Mouse (Mus musculus): ENCODE results near the gene Pla2g16.

Pla2g16 gene

DNA sequence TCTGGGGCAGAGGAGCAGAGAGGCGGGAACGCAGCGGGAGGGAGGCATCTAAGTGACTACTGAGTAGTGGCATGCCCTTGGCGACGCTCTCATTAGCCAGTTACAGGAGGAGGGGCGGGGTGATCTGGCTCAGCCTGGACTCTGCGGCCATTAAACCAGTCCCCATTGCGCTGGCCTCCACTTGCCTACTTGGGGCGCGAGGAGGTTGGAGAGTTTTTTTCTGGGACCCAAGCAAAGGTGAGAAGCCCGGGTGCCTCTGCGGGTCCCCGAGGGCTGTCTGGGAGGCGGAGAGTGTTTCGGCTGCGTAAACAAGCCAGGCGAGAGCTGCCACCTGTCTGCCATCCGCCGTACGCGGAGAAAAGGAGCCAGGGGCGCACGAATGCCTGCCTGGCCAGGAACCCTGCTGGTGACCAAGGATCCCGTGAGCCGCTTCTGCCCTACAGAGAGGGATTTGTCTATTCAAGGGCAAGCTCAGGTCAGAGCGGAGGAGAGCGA, at the start of gene Pla2g16:
TSS of gene Pla2g16 (plus strand) at position 132 of the 495 bp plus-strand sequence.
- in situ Hi-C loops (cut with MseI, MboI) = no loop called here

DNA sequence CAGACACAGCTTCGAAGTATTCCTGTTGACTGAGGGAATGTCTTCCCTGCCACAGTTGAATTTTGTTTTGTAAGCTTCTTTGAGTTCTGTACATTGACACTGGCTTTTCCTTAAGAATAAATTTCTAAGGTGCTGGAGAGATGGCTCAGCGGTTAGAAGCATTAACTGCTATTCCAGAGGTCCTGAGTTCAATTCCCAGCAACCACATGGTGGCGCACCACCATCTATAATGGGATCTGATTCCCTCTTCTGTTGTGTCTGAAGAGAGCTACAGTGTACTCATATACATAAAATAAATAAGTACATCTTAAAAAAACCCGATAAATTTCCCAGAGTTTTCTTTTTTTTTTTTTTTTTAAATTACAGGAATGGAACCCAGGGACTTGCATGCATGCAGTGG, 49.2 kb upstream of the Pla2g16 start:
- in situ Hi-C loops (cut with MseI, MboI) = no loop called here

DNA sequence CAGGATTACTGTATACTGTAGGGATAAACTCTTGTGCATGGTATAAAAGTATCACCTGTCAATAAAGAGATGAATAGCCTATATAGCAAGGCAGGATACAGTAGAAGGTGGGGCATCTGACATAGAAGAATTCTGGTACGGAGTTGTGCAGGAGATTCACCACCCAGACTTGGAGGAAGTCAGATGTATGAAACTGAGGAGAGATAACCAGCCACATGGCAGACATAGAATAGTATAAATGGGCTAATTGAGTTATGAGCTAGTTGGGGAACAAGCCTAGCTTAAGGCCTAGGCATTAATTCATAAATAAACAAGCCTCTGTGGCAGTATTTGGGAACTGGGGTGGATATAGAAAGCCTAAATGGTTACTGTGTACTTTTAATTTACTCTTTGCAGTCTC, 40.8 kb upstream of the Pla2g16 start:
- in situ Hi-C loops (cut with MseI, MboI) = no loop called here

DNA sequence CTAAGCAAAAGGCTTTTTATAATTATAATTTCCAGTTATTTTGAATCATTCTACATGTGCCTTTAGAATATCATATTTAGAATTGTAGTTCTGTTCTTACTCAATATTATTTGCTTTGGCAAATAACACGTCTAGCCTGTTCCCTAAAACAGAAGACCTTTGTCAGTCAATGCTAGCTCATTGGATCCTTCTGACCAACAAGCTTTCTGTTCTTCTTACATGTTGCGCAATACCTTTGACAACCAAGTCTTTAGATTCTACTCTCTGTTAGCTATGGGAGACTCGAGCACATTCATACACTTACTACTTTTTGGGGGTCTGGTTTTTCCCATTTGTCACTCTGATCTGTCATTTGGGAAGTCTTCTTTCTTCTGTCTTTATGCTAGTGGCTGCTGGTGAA, 35.6 kb upstream of the Pla2g16 start:
- in situ Hi-C loops (cut with MseI, MboI) = no loop called here

DNA sequence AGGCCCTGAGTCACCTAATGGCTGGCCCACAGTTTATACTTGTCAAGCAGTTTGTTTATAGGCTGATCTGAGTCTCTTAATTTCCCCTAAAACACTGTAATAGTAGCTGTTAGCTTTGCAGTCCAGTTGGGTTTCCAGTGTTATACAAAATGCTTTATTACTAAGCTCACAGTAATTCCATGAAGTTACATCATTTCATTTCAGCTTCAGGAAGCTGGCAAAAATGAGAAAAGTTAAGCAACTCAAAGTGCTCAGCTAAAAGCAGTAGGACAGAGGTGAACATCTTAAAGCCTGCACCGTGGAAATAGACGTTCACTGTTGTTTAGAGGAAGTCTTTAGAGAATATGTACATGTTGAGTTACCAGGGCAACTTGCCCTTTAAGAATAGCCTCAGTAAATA, 34.4 kb upstream of the Pla2g16 start:
- in situ Hi-C loops (cut with MseI, MboI) = no loop called here

DNA sequence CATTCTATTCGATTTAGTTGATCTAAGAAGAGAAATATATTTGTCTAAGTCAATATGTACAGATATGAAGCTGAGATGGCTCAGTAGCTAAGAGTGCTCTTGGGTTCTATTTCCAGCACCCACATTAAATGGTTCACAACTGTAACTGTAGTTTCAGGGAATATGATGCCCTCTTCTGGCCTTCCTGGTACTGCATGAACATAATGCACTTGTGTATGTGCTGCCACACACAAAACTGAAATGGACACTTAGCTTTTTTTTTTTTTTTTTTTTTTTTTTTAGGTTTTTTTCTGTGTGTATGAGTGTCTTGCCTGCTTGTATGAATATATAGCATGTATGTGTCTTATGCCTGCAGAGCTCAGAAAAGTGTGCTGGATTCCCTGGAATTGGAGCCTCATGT, 34.0 kb upstream of the Pla2g16 start:
- in situ Hi-C loops (cut with MseI, MboI) = no loop called here

DNA sequence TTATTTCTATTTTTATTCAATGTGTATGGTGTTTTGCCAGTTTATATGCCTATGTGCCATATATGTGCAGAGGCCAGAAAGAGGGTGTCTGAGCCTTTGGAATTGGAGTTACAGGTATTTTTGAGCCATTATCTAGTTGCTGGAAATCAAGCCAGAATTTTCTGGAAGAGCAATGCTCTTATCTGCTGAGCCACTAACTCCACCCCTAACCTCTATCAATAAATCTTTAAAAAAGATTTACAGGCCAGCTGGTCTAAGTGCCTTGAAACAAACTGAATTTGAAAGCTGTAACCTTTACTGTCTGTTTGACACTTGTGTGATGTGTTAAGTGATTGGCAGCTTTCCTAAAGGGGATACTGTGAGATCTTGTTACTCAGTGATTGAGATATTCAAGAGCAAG, 33.5 kb upstream of the Pla2g16 start:
- in situ Hi-C loops (cut with MseI, MboI) = no loop called here

DNA sequence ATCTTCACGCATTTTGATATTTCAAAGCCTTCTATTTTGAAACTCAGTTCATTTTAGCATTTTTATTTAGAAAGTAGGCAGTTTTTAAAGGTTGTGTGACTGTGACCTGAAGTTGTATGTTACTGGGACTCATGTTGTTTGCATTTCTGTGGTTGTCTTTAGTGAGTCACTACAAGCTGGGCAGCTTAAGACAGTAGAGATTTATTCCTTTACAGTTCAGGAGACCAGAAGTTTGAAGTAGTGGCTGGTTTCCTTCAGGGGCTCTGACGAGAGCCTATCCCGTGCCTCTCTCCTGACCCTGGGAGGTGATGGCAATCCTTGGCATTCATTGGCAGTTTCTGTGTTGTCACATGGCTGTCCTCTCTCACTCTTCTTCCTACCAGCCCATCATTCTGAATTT, 32.4 kb upstream of the Pla2g16 start:
- in situ Hi-C loops (cut with MseI, MboI) = loop anchor here (5.0 kb wide), 3 partner anchors 67 to 97 kb away; no protein-coding TSS in a partner anchor

DNA sequence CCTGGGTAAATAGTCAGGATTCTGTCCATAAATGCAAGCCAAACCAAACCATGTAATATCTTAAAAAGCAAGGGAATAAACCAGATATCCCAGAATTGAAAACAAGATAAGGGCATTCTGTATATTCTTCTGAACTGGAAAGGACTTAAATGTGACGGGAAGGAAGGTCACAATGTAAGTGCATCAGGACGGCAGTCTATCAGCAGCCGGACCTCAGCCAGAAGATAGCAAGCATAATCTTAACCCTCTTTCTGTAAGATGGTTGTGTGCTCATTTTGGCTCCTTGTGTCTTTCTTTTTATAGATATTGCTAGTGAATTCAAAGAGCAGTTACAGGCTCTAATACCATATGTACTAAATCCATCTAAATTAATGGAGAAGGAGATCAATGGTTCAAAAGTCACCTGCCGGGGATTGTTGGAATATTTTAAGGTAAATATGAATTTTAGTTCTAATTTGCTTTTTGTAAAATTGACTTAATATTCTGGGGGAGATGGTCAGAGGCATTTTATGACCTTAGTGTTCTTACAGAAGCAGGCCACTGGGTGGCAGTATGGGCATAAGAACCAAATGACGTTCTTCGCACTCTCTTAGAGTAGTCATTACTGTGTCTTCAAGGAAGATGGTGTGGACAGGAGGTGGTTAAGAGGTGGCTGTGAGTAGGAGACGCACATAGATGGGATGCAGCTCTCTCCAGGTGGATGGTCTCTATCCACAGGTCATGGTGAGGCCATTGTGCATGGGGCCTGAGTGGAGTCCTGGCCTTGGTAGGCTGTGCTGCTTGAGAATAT, 28.4 kb upstream of the Pla2g16 start:
- in situ Hi-C loops (cut with MseI, MboI) = loop anchor here (5.0 kb wide), 3 partner anchors 63 to 93 kb away; no protein-coding TSS in a partner anchor

DNA sequence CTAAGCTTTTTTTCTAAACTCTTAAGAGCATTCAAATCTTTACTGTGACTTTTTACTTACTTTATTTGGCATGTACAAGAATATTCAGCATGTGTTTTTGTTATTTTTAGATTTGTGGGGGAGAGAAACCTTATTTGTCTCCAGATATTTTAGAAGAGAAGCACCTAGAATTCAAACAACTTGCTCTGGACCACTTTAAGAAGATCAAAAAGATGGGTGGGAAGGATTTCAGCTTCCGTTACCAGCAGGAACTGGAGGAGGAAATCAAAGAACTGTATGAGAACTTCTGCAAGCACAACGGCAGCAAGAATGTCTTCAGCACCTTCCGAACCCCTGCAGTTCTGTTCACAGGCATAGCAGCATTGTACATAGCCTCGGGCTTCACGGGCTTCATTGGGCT, 25.4 kb upstream of the Pla2g16 start:
- in situ Hi-C loops (cut with MseI, MboI) = no loop called here

DNA sequence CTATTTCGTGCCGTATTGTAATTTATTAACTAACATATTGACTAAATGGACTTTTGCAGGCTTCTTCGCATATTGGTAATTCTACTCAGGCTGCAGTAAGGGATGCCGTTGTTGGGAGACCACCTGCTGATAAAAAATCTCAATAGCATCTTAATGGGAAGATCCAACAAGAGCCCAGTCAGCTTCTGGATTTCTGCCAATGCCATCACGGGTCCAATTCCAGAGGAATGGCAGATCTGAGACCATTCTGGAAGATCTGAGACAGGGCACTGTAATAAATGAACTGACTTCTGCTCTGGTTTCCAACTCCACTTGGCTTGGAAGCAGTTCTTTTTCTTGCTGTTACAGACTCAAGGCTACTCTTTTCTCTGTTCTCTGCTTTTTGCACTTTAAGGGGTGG, 23.4 kb upstream of the Pla2g16 start:
- in situ Hi-C loops (cut with MseI, MboI) = no loop called here

DNA sequence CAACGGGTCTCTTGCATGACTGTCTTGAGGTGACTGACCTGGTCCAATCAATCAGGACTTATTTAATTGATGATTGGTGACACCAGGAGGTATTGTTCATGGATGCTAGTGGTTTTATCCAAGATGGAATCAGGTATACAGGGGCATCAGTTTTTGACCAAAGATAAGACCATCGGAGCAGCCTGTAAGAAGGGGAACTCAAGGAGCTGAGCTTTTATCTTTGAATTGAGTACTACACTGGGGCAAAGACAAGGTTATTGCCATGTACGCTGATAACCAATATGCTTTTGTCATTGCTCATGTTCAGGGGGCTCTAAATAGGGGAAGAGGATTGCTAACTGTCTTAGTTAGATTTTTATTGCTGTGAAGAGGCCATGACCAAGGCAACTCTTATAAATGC, 8.3 kb upstream of the Pla2g16 start:
- in situ Hi-C loops (cut with MseI, MboI) = no loop called here

DNA sequence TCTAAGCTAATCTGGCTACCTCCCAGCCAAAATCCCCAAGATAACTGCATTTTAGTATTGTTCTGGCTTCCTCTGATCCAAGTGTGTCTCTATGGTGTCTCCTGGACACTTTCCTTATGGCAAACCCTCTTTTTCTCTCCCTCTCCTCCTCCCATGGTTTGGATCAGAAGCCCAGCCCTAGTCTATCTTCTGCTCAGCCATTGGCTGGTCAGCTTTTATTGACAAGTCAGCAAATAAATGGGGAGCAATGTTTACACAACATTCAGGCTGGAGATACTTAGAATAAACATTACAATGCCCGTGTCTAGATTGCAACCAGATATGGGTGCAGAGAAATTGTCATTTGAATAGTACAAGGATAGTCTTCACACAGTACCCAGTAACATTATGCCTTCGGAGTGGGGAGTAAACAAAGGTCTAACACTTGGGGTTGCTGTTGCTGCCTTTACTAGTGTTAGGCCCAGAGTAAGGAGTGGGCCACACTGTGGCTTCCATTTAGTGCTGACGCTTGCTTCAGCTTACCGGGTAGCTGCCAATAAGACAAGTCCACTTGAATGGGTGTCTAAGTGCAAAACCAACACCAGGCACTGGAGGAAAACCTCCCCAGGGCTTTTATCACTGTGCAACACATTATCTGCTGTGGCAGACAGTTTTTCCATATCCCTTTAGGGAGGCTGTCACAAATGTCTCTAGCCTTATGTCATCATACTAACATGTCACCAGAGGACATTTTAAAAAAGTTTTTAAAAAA, 5.5 kb upstream of the Pla2g16 start:
- in situ Hi-C loops (cut with MseI, MboI) = no loop called here

DNA sequence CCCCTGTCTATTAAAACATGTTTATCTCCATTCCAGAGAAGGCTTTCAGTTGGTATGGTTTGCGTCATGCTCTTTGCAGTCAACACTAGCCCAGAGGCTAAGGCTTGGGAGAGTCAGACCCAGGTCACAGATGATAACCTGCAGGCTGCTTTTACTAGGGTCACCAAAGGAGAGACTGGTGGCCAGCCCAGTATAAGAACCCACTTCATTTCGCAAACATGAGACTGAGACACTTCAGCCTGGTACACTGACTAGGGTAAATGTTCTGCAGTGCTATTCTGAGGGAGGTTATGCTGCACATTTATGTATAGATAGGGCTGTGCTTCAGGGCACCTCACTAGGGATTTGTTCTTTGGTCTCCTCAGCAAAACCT, 5.0 kb upstream of the Pla2g16 start:
- in situ Hi-C loops (cut with MseI, MboI) = no loop called here

DNA sequence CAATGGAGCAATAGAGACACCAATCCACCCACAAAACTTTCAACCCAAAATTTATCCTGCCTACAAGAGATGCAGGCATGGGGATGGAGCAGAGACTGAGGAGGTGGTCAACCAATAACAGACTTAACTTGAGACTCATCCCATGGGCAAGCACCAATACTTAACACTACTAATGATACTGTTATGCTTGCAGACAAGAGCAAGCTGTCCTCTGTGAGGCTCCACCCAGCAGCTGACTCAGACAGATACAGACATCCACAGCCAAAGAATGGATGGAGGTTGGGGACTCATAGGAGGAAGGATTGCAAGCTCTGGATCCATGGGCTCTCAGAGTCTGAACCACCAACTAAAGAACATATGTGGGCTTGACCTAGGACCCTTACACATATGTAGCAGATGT, 3.8 kb upstream of the Pla2g16 start:
- in situ Hi-C loops (cut with MseI, MboI) = no loop called here

DNA sequence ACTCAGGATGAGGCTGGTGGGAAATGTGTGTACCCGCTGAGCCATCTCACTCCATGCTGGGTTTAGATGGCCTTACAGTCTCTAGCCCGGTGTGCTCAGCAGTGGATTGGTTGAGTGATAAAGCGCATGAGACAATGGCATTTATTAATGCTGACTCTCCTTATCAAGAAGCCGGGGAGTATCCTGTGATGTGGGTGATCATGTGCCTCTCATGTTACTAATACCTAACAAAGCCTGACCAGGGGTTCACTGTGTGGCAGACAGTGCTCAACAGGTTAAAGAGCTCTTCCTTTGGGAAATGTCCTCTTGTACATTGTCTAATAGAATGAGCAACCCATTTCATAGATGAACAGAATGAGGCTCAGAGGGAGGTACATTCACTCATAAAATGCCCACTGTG, 2.4 kb upstream of the Pla2g16 start:
- in situ Hi-C loops (cut with MseI, MboI) = no loop called here

DNA sequence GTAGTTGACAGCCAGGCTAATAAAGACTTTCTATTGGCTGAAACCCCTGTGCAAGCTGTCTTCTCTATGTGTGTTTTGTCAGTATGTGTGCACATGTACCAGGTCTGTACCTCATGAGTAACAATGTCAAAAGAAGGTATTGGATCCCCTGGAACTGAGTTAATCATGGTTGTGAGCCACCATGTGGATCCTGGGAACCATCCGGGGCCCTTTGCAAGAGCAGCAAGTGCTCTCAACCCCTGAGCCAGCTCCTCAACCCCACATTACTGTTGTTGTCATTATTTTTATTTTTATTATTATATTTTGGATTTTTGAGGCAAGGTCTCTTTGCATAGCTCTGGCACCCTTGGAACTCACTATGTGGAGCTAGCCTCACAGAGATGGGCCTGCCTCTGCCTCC, 618 bp upstream of the Pla2g16 start:
- in situ Hi-C loops (cut with MseI, MboI) = no loop called here

DNA sequence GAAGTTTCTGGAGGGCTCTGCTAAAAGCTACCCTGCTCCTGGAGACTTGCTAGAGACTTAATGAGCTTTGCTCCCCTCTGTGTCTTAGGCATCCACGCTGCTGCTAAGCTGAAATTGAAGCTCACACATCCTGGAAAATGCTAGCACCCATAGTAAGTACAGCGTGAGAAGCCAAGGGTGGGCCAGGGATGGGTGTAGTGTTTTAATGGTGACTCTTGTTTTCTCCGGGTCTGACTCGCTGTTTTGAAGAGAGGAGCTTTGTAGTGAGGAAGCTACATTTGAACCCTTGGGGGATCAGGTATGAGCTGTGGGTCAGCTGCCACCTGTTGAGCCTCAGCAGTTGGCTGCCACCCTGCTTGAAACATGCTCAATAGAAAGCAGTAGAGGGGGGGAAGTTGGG, 585 bp downstream of the Pla2g16 start:
- in situ Hi-C loops (cut with MseI, MboI) = no loop called here

DNA sequence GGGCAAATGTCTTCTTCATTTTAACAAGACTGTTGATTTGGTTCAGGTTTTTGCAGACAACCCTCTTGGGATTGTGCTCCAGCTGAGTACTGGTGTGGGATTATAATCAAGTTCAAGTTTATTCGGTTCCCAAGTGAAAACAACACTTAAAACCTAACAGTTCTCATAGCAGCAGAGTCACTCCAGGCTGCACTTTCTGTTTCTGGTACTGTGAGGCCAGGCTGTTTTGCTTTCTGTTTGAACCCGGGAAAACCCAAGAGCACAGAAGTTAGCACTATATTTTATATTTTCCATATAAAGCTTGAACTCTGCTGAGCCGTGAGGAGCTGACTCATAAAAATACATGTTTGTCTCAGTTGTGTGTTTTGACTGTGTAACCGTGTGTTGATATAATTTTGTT, 1.4 kb downstream of the Pla2g16 start:
- in situ Hi-C loops (cut with MseI, MboI) = no loop called here

DNA sequence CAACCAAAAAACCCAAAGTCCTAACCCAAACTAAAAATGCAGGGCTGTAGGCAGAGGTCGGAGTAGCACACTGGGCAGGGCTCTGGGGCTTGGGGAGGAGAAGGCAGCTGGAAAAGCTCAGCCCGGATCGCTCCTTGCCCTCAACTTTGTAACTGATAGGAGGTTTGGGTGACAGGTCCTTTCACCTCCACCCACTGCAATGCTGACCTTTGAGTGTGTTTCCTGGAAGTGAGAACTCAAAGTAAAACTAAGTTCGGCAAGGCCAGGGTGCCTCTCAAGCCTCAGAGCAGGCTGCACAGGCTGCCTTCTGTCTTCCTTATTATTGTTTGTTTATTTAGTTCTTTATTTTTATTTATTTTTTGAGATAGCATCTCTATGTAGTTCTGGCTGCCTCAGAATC, 2.7 kb downstream of the Pla2g16 start:
- in situ Hi-C loops (cut with MseI, MboI) = no loop called here

DNA sequence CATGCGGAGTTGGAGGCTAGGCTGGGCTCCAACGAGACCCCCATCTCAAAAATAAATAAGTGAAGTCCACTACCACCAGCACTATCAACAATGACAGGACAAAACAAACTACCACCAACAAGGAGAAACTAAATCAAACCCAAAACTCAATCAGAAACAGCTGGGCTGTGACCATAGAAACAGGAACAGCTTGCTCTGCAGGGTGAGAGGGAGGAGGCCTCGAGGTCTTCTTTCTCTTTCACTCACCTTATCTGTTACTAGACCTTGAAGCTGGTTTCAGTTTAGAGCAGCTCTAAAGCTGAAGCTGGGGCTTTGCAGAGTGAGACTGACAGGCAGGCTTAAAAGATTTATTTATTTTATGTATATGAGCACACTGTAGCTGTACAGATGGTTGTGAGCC, 4.2 kb downstream of the Pla2g16 start:
- in situ Hi-C loops (cut with MseI, MboI) = no loop called here

DNA sequence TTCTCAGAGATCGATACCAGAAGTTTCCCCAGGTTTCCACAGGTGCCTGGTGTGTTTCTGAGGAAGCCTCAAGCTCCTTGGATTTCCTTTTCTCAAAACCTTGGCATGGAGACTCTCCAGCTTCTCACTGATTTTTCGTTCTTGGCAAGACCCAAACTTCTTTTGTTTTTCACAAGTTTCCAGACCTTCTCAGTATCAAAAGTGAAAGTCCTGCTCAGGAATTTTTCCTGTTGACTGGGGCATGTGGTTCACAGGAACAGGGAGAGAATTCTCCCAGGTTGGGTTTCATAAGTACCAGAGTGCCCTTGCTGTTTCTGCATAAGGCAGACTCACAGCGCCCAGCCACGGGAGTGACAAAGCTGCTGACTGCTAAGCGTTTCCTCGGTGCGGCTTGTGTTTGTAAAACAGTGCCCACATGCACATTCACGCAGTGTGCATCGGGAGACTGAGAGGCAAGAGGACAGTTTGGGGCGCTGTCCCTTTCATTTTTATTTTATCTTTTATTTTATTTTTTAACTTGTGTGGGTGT, 5.4 kb downstream of the Pla2g16 start:
- in situ Hi-C loops (cut with MseI, MboI) = no loop called here

DNA sequence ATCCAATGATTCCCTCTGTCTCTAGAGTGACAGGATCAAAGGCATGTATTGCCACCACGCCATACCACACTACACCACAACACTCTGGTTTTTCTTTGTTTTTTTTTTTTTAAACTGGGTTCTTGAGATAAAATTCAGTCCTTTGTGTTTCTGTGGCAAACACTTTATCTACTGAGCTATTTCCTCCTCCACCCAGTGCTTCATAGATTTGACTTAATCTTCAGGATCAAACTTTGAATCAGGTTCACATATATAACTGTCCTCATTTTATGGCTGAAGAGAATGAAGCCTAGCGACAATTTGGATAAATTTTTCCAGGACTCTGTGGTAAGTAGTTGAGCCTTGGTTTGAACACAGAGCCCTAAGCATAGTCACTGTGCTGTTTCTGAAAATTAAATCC, 6.4 kb downstream of the Pla2g16 start:
- in situ Hi-C loops (cut with MseI, MboI) = no loop called here

Measured in mouse trophoblast stem cell (cell line).